Mouse (Mus musculus): ENCODE data around the gene Prkd3. TPM values are rescaled to one million over a fixed set of nuclear protein-coding genes. Genes with fewer than 3 reads are reported as not detected.

The Prkd3 gene
- polyA plus RNA-seq, 1 experiment = 12.2 TPM

DNA sequence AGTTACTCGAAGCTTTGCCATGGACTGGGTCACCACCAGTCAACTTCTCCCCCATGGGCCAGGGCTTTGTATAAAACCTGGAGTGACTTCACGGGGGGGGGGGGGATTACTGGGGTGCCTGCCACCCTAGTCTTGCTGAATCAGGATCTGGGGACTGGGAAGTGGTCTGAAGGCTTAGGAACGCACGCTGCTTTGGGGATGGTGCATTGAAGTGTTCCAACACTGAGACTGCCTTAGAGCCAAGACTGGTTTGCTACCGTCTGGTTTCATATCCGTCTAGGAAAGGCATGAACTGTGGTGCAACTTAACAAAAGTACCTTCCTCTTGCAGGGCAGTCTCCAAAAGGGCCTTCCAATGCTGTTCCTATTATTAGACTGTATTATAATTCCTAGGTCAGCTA lies 102.9 kb downstream of the Prkd3 start:
- no peak overlapping the region for H3K4me3 ChIP-seq (ENCODE audit: insufficient read depth, low read depth, low read length)
- H3K27ac ChIP-seq (replicated peaks; ENCODE audit: low read depth, low read length) = no peak overlapping the region
- H3K4me1 ChIP-seq (ENCODE audit: control insufficient read depth, insufficient read depth, insufficient read length, low read length) = peaks cover 3% of the 10 kb centered on the region; the same call in 1 of the 2 replicates

DNA sequence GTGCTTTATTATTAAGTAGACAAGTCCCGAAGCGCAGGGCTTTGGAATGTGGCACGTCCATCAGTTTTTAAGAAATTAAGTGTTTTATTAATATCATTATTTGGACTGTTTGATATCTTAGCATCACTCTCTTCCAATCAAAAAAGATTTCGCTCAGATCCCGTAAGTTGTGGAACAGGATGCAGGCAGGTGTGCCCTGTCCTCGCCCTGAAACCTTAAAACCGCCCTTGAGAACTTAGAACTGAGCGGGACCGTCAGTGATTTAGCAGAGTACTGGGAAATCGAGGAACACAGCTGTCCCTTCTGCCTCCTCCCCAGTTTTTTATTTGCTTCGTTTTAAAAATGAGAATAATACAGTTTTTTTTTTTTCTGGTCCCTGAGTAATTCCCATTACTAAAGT lies 103.7 kb downstream of the Prkd3 start:
- Histone ChIP-seq H3K4me3 (ENCODE audit: insufficient read depth, low read depth, low read length) (peak overlapping the region; percentile 73), H3K4me1 (ENCODE audit: control insufficient read depth, insufficient read depth, insufficient read length, low read length) (peaks cover 3% of the 10 kb centered on the region; the same call in 1 of the 2 replicates), H3K27ac (replicated peaks; ENCODE audit: low read depth, low read length) (no peak overlapping the region)

DNA sequence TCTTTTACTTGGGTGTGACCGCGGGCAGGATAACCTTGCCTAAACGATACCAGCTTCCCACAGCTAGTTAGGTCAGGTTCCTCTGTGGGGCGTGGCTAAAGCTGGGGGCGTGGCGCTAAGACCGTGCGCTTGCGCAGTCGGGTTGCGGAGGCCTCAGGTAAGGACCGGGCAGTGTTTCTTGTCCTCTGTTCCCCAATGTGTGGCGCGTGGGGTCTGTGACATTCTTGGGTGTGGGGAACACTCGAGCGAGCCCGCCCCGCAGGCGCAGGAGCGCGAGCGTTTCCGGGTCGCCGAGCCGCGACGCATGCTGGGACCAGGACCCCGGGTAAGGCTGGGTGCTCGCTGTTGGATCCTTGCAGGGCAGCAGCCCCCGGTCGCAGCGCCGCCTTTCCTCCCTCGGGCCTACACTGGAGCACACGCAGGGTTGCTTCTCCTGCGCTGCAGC lies 104.2 kb downstream of the Prkd3 start, which contains the start of gene Cebpzos:
TSS of gene Cebpzos (plus strand) at position 132 of the 445 bp plus-strand sequence.
- Histone ChIP-seq H3K4me3 (ENCODE audit: insufficient read depth, low read depth, low read length) (peak within 1 kb of the TSS; percentile 73), H3K27ac (replicated peaks; ENCODE audit: low read depth, low read length) (peak within 1 kb of the TSS; percentile 59), H3K4me1 (ENCODE audit: control insufficient read depth, insufficient read depth, insufficient read length, low read length) (peaks cover 3% of the 10 kb centered on the region; the same call in 1 of the 2 replicates)

DNA sequence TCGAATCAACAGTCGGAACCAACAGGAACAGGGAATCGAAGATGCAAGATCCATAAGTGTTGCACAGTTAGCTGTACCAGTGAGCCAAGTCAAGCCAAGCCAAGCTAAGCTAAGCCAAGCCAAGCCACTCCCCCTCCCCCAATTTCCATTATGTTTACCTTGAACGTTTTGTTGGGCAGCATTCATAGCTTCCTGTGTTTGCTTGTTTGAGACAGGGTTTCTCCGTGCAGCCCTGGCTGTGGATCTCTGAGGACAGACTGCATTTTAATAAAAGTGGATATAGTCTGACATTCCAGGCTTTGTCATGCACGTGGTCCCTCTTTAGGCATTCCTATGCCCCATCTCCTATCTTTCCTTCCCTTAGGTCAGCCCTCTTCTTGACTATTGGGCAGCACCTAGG lies 104.8 kb downstream of the Prkd3 start:
- peaks cover 3% of the 10 kb centered on the region; the same call in 1 of the 2 replicates for H3K4me1 ChIP-seq (ENCODE audit: control insufficient read depth, insufficient read depth, insufficient read length, low read length)
- peak overlapping the region; percentile 59; the same call in 1 of the 2 replicates for H3K27ac ChIP-seq (replicated peaks; ENCODE audit: low read depth, low read length)
- H3K4me3 ChIP-seq (ENCODE audit: insufficient read depth, low read depth, low read length) = peak overlapping the region; percentile 73

DNA sequence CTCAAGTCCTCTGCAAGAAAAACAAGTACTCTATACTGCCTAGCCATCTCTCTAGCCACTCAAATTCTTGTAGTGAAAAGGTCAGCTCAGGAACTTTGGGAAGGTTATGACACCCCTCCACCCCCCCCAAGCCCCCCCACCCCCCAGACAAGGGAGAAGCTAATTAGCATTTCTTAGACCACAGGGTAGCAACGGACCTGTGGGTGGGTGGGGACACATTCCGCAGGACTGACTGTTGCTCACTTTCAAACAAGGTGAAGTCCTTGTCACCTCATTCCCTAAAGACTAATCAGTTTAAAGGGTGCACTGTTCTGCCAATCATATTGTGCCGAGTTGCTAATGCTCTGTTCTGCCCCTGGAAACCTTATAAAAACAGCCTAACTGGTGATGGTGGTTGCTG lies 106.7 kb downstream of the Prkd3 start:
- Histone ChIP-seq H3K27ac (replicated peaks; ENCODE audit: low read depth, low read length) (no peak overlapping the region), H3K4me1 (ENCODE audit: control insufficient read depth, insufficient read depth, insufficient read length, low read length) (peaks cover 3% of the 10 kb centered on the region; the same call in 1 of the 2 replicates), H3K4me3 (ENCODE audit: insufficient read depth, low read depth, low read length) (no peak overlapping the region)

DNA sequence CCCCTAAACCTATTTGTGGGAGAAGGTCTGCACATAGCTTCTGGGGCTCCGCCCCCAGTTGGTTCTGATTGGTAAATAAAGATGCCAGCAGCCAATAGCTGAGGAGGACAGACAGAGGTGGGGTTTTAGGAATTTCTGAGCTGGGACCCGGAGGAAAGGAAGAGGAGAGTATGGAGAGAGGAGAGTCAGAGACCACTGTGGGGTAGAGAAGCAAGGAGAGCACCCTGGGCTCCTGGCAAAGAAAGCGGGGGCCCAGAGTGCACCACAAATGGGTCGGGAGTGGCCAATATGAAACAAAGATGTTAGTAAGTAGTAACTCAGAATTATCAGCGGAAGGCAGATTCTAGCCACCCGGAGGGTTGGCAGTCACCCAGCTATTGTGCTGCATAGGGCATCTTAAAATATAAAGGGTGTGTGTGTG lies 107.7 kb downstream of the Prkd3 start:
- Histone ChIP-seq H3K27ac (replicated peaks; ENCODE audit: low read depth, low read length) (no peak overlapping the region), H3K4me1 (ENCODE audit: control insufficient read depth, insufficient read depth, insufficient read length, low read length) (peaks cover 3% of the 10 kb centered on the region; the same call in 1 of the 2 replicates), H3K4me3 (ENCODE audit: insufficient read depth, low read depth, low read length) (peak overlapping the region; percentile 17; the same call in 1 of the 2 replicates)

DNA sequence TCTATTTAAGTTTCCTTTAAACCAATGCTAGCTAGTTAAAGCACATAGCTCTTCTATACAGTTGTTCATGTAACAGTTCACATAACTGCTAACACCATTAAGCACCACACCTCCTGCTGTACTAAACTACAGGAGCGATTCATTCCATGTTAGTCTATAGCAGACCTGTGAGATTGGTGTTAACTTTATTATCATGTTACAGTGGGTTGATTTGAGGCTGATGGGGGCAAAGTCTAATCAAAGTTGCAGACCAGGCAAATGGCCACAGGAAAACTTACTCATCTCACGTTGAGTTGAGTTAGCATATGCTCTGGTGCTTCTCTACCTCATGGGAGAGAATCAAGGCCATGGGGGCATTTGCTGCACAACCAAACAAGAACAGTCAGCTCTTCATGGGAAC lies 111.2 kb downstream of the Prkd3 start:
- no peaks in the 10 kb centered on the region for H3K4me1 ChIP-seq (ENCODE audit: control insufficient read depth, insufficient read depth, insufficient read length, low read length)
- no peak overlapping the region for H3K27ac ChIP-seq (replicated peaks; ENCODE audit: low read depth, low read length)

DNA sequence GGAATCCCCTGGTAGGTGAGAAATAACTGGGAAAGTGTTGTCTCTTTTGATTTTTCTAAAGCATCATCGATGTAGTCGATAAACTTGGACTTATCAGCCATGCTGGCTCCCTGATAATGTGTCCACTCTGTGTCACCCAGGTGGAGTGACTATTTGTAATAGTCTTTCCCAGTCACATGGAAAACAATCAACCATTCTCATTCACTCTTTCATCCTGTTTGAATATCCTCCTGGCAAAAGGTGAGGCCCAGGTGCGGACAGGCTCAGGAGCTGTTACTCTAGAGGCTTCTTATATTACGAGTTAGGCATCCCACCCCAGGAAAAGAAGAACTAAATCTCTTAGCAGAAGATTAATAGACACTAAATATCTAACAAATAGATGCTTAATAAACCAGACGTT lies 113.7 kb downstream of the Prkd3 start, which contains the start of gene Sult6b1:
TSS of gene Sult6b1 (minus strand) at position 101 of the 400 bp plus-strand sequence.
- Histone ChIP-seq H3K4me3 (ENCODE audit: insufficient read depth, low read depth, low read length) (no peak within 1 kb of the TSS), H3K27ac (replicated peaks; ENCODE audit: low read depth, low read length) (no peak within 1 kb of the TSS), H3K4me1 (ENCODE audit: control insufficient read depth, insufficient read depth, insufficient read length, low read length) (no peaks in the 10 kb centered on the region)

More for the DNA sequence above, 111.2 kb downstream of the Prkd3 start:
- no peak overlapping the region for H3K4me3 ChIP-seq (ENCODE audit: insufficient read depth, low read depth, low read length)

DNA sequence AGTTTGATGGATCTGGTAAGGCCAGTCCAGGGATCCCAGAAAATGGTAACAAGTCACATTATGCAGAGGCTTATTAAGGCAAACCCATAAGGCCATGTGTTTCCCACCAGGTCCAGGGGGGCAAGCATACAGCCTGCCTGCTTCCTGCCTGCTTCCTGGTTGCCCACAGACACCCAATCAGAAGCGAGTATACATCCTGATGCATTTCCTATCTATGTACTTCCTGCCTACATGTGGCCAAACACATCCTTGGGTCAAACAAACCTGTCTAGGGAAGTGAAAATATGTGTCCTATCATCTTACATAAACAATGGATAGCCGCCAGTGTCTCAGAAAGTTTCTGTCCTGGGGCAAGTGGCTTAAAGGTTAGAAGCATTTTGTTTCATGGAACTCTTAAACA lies 117.5 kb downstream of the Prkd3 start:
- H3K27ac ChIP-seq (replicated peaks; ENCODE audit: low read depth, low read length) = no peak overlapping the region
- H3K4me1 ChIP-seq (ENCODE audit: control insufficient read depth, insufficient read depth, insufficient read length, low read length) = no peaks in the 10 kb centered on the region
- H3K4me3 ChIP-seq (ENCODE audit: insufficient read depth, low read depth, low read length) = no peak overlapping the region

Other genes starting within 250 kb of the Prkd3 start
- gene Heatr5b, start 185.5 kb downstream of the Prkd3 start, polyA plus RNA-seq (2012; ENCODE audit: insufficient read depth, insufficient read length, missing spikeins) = 24.7 and 32.8 TPM in 2 replicates
- 39.0 and 60.0 TPM in 2 replicates for gene Gpatch11, start 185.2 kb downstream of the Prkd3 start, polyA plus RNA-seq (2012; ENCODE audit: insufficient read depth, insufficient read length, missing spikeins)
- gene Eif2ak2, start 138.2 kb downstream of the Prkd3 start, polyA plus RNA-seq (2012; ENCODE audit: insufficient read depth, insufficient read length, missing spikeins) = 10.0 and 12.0 TPM in 2 replicates
- gene Sult6b1, start 113.8 kb downstream of the Prkd3 start, polyA plus RNA-seq (2012; ENCODE audit: insufficient read depth, insufficient read length, missing spikeins) = not detected in 2 replicates
- gene Cebpzos, start 104.3 kb downstream of the Prkd3 start, polyA plus RNA-seq (2012; ENCODE audit: insufficient read depth, insufficient read length, missing spikeins) = 88.0 and 93.4 TPM in 2 replicates
- gene Cebpz, start 83.8 kb downstream of the Prkd3 start, polyA plus RNA-seq (2012; ENCODE audit: insufficient read depth, insufficient read length, missing spikeins) = 23.0 and 27.2 TPM in 2 replicates
- gene Ndufaf7, start 83.7 kb downstream of the Prkd3 start, polyA plus RNA-seq (2012; ENCODE audit: insufficient read depth, insufficient read length, missing spikeins) = 69.0 and 96.7 TPM in 2 replicates
- 3.1 and 4.0 TPM in 2 replicates for gene Qpct, start 31.1 kb upstream of the Prkd3 start, polyA plus RNA-seq (2012; ENCODE audit: insufficient read depth, insufficient read length, missing spikeins)

All from brown adipose tissue, adult 24 weeks (tissue).